12 mouse cellular contexts compared by ENCODE assay signal in genomic region chr5:135702190-135702589, GRCm38 (mm10). TPM values are rescaled to one million over a fixed set of nuclear protein-coding genes. Genes with fewer than 3 reads are reported as not detected.
DNase-seq lines count a peak whose midpoint lies in the region; ATAC-seq and TF ChIP-seq lines count a peak whose summit lies in the region.
"Had no signal": no experiment of that assay in that cellular context is flagged by ENCODE, and none has a peak within 500 bp of the region (broad histone marks: within the 10 kb centered on the region; RNA-seq: fewer than 3 reads in every experiment).

No protein-coding gene starts in this region.

- H3K27me3 ChIP-seq in kidney, embryonic 15.5 days = no peaks in the 10 kb centered on the region
- H3K27me3 ChIP-seq in cerebellum, adult 2 months (ENCODE audit: control insufficient read depth, insufficient read depth, low read length) = no peaks in the 10 kb centered on the region
- H3K27me3 ChIP-seq: liver, embryonic 13.5 days had no signal

- no peak for TF ChIP-seq CTCF in bone marrow, adult 2 months (IDR thresholded peaks at IDR 0.05; ENCODE audit: control insufficient read depth, insufficient read depth, low read length)
- no peak for TF ChIP-seq CTCF in bone marrow macrophage, adult 2 months (IDR thresholded peaks at IDR 0.05; ENCODE audit: low read depth, low read length)
- TF ChIP-seq CTCF in cerebellum, adult 2 months (IDR thresholded peaks at IDR 0.05; ENCODE audit: borderline replicate concordance, insufficient read depth, low read depth, low read length) = no peak

- H3K9ac ChIP-seq in kidney, embryonic 15.5 days = no peak overlapping the region
- H3K9ac ChIP-seq: liver, embryonic 13.5 days had no signal

- H3K4me3 ChIP-seq in kidney, embryonic 15.5 days (replicated peaks) = no peak overlapping the region
- H3K4me3 ChIP-seq in bone marrow, adult 2 months (replicated peaks; ENCODE audit: control insufficient read depth, low read depth, low read length) = no peak overlapping the region
- no peak overlapping the region for H3K4me3 ChIP-seq in bone marrow macrophage, adult 2 months (ENCODE audit: insufficient read depth, low read length)
- no peak overlapping the region for H3K4me3 ChIP-seq in cerebellum, adult 2 months (replicated peaks; ENCODE audit: insufficient read depth, low read depth, low read length)
- H3K4me3 ChIP-seq: liver, embryonic 13.5 days had no signal

- no peak overlapping the region for H3K4me2 ChIP-seq in kidney, embryonic 15.5 days

- H3K27ac ChIP-seq in kidney, embryonic 15.5 days = 0 out of 2 replicates have a peak overlapping the region, but pooled peaks have one; percentile 28
- H3K27ac ChIP-seq in bone marrow, adult 2 months (ENCODE audit: control insufficient read depth, insufficient read depth, low read depth, low read length, poor library complexity) = peak overlapping the region; percentile 46
- H3K27ac ChIP-seq in bone marrow macrophage, adult 2 months (ENCODE audit: insufficient read depth, low read depth, low read length) = peak overlapping the region; percentile 49
- no peak overlapping the region for H3K27ac ChIP-seq in cerebellum, adult 2 months (ENCODE audit: insufficient read depth, low read length)
- H3K27ac ChIP-seq: liver, embryonic 13.5 days had no signal

- peaks cover 40% of the 10 kb centered on the region for H3K36me3 ChIP-seq in kidney, embryonic 15.5 days

- no peak for ATAC-seq in kidney, embryonic 15.5 days (replicated peaks; ENCODE audit: low FRiP score)
- ATAC-seq: forebrain, embryonic 14.5 days; midbrain, embryonic 16.5 days had no signal

- no peaks in the 10 kb centered on the region for H3K4me1 ChIP-seq in kidney, embryonic 15.5 days
- H3K4me1 ChIP-seq in bone marrow, adult 2 months (ENCODE audit: control insufficient read depth, insufficient read depth, low read length) = peaks cover 11% of the 10 kb centered on the region
- H3K4me1 ChIP-seq in bone marrow macrophage, adult 2 months (ENCODE audit: control insufficient read depth, insufficient read depth, low read length) = peaks cover 58% of the 10 kb centered on the region
- no peaks in the 10 kb centered on the region; the same call in 1 of the 2 replicates for H3K4me1 ChIP-seq in cerebellum, adult 2 months (ENCODE audit: control insufficient read depth, insufficient read depth, low read length)

- DNase-seq in kidney, adult 9 months = no peak
- DNase-seq in heart, postnatal 10 days = peak; percentile 38 to 52
- DNase-seq in yolk sac, embryonic 10.5 days (ENCODE audit: low spot score) = no peak
- DNase-seq in cerebellum, adult 2 months = no peak
- no peak for DNase-seq in adrenal gland, postnatal 10 days
- DNase-seq: cerebellum, adult 9-11 months had no signal

- no peak for TF ChIP-seq POLR2A in bone marrow, adult 2 months (IDR thresholded peaks at IDR 0.05; ENCODE audit: borderline replicate concordance, control insufficient read depth, low read depth, low read length)
- TF ChIP-seq POLR2A in bone marrow macrophage, adult 2 months (IDR thresholded peaks at IDR 0.05; ENCODE audit: borderline replicate concordance, low read depth, low read length) = no peak
- TF ChIP-seq POLR2A in cerebellum, adult 2 months (IDR thresholded peaks at IDR 0.05; ENCODE audit: borderline replicate concordance, insufficient read depth, low read length) = no peak

- WGBS in kidney, embryonic 15.5 days = 88% methylated on average over 6 of the region's 6 CpGs
- 39% methylated on average over 6 of the region's 6 CpGs for WGBS in bone marrow, adult 2 months
- 79% methylated on average over 6 of the region's 6 CpGs for WGBS in cerebellum, adult 2 months

- intact Hi-C loops in heart, postnatal 10 days (cut with DNase I) = no loop called here

- H3K9me3 ChIP-seq in kidney, embryonic 15.5 days (replicated peaks) = no peaks in the 10 kb centered on the region
- H3K9me3 ChIP-seq: liver, embryonic 13.5 days had no signal

RNA-seq across cellular contexts. Expression of gene Por, which starts 32.4 kb away (rescaled TPM):
- polyA plus RNA-seq in kidney, embryonic 15.5 days (2015; fragmentation: Nextera tagmentation; extraction: Ambion mirVana) = 78.2 and 89.0 TPM in 2 replicates
- 17.6 and 28.4 TPM in 2 replicates for polyA plus RNA-seq in bone marrow, adult 2 months (2011; ENCODE audit: insufficient read depth, insufficient read length, low replicate concordance, missing spikeins)
- 69.1 and 83.9 TPM in 2 replicates for polyA plus RNA-seq in bone marrow macrophage, adult 2 months (2012; ENCODE audit: insufficient read depth, insufficient read length, missing spikeins)
- 10 to 100 TPM; 62.8 to 72.0 TPM for total RNA-seq in heart, postnatal 10 days (2021)
- polyA plus RNA-seq in cerebellum, adult 2 months (2012; rRNA removed) = 86.2 and 98.1 TPM in 2 replicates
- total RNA-seq in adrenal gland, postnatal 10 days (2021) = 100 to 1,000 TPM; 175 to 226 TPM

RNA-seq across cellular contexts. Expression of gene Tmem120a, which starts 42.1 kb away (rescaled TPM):
- polyA plus RNA-seq in kidney, embryonic 15.5 days (2015; fragmentation: Nextera tagmentation; extraction: Ambion mirVana) = 64.2 and 68.1 TPM in 2 replicates
- polyA plus RNA-seq in bone marrow, adult 2 months (2011; ENCODE audit: insufficient read depth, insufficient read length, low replicate concordance, missing spikeins) = 19.0 and 74.1 TPM in 2 replicates
- 37.1 and 41.5 TPM in 2 replicates for polyA plus RNA-seq in bone marrow macrophage, adult 2 months (2012; ENCODE audit: insufficient read depth, insufficient read length, missing spikeins)
- 10 to 100 TPM; 10.0 to 17.4 TPM for total RNA-seq in heart, postnatal 10 days (2021)
- polyA plus RNA-seq in cerebellum, adult 2 months (2012; rRNA removed) = 14.8 and 15.6 TPM in 2 replicates
- total RNA-seq in adrenal gland, postnatal 10 days (2021) = 10 to 100 TPM; 61.7 to 68.2 TPM

Comparison
In these comparisons a context has a peak if more than half of its experiments do, and no peak if none do; other contexts are left out.
1. DNase-seq: peak in heart, postnatal 10 days (2 of 2); none in kidney, adult 9 months (single experiment), yolk sac, embryonic 10.5 days (single experiment), cerebellum, adult 2 months (0 of 2) and adrenal gland, postnatal 10 days (single experiment).